Comparison of ENCODE assay signal across 24 mouse cellular contexts in genomic region chr11:50883756-50884155, GRCm38 (mm10). TPM values are rescaled to one million over a fixed set of nuclear protein-coding genes. Genes with fewer than 3 reads are reported as not detected.
DNase-seq lines count a peak whose midpoint lies in the region; ATAC-seq and TF ChIP-seq lines count a peak whose summit lies in the region.
"Had no signal": no experiment of that assay in that cellular context is flagged by ENCODE, and none has a peak within 500 bp of the region (broad histone marks: within the 10 kb centered on the region; RNA-seq: fewer than 3 reads in every experiment).

No protein-coding gene starts in this region.

- no peaks in the 10 kb centered on the region for H3K36me3 ChIP-seq in liver, postnatal 0 days (replicated peaks; ENCODE audit: insufficient read depth, low read length)
- H3K36me3 ChIP-seq in hindbrain, embryonic 16.5 days (ENCODE audit: control insufficient read depth, insufficient read depth, low read length), result peaks cover 30% of the 10 kb centered on the region

- no peak overlapping the region for H3K4me2 ChIP-seq in liver, postnatal 0 days (ENCODE audit: low read depth, low read length)
- no peak overlapping the region for H3K4me2 ChIP-seq in hindbrain, embryonic 16.5 days (ENCODE audit: low read length)
- H3K4me2 ChIP-seq: embryonic facial prominence, embryonic 13.5 days; heart, embryonic 15.5 days; hindbrain, embryonic 13.5 days; liver, embryonic 11.5 days; lung, embryonic 15.5 days; midbrain, embryonic 13.5 days had no signal

- TF ChIP-seq CTCF in liver, postnatal 0 days (IDR thresholded peaks at IDR 0.05; ENCODE audit: low read depth), result 0 out of 2 replicates have a peak, but pooled peaks have one; percentile 17

- no peak overlapping the region for H3K9ac ChIP-seq in liver, postnatal 0 days (replicated peaks)
- H3K9ac ChIP-seq in hindbrain, embryonic 16.5 days (ENCODE audit: low read depth, low read length), result no peak overlapping the region
- H3K9ac ChIP-seq: embryonic facial prominence, embryonic 13.5 days; heart, embryonic 15.5 days; hindbrain, embryonic 13.5 days; lung, embryonic 15.5 days; midbrain, embryonic 13.5 days had no signal

- no peak for TF ChIP-seq EP300 in liver, postnatal 0 days (IDR thresholded peaks at IDR 0.05; ENCODE audit: low read depth)

- peak; percentile 34 for DNase-seq in CD4-positive, CD25-positive, alpha-beta regulatory T cell, adult 2 months (ENCODE audit: low read depth, low spot score)
- no peak for DNase-seq in liver, postnatal 0 days
- DNase-seq in liver, result no peak
- peak; percentile 0 for DNase-seq in T-cell, adult 2 months (ENCODE audit: low spot score)
- DNase-seq in thymus, postnatal 14 days, result peak; percentile 21
- DNase-seq in heart, postnatal 4 days, result no peak
- DNase-seq: adrenal gland, adult 2 months; cerebellum, adult 9-10 months; heart, adult 2 months; kidney, adult 9 months; layer of hippocampus, postnatal 36 days; left cerebral cortex, postnatal 4 days had no signal

- no peak overlapping the region for H3K27ac ChIP-seq in liver, postnatal 0 days (ENCODE audit: low read depth)
- H3K27ac ChIP-seq in hindbrain, embryonic 16.5 days (ENCODE audit: low read depth, low read length), result no peak overlapping the region
- H3K27ac ChIP-seq: embryonic facial prominence, embryonic 13.5 days; heart, adult 2 months; heart, embryonic 15.5 days; hindbrain, embryonic 13.5 days; lung, embryonic 15.5 days; midbrain, embryonic 13.5 days had no signal

- H3K4me3 ChIP-seq in liver, postnatal 0 days (ENCODE audit: low read depth, low read length), result no peak overlapping the region
- H3K4me3 ChIP-seq in hindbrain, embryonic 16.5 days (ENCODE audit: low read length), result no peak overlapping the region
- H3K4me3 ChIP-seq: embryonic facial prominence, embryonic 13.5 days; heart, adult 2 months; heart, embryonic 15.5 days; hindbrain, embryonic 13.5 days; lung, embryonic 15.5 days; midbrain, embryonic 13.5 days; myocyte had no signal

- WGBS in liver, postnatal 0 days (ENCODE audit: insufficient replicate concordance), result 57% methylated on average over 3 of the region's 3 CpGs
- 86% methylated on average over 3 of the region's 3 CpGs for WGBS in hindbrain, embryonic 16.5 days

- no peaks in the 10 kb centered on the region for H3K9me3 ChIP-seq in liver, postnatal 0 days (ENCODE audit: low read length)
- no peaks in the 10 kb centered on the region for H3K9me3 ChIP-seq in hindbrain, embryonic 16.5 days (ENCODE audit: control insufficient read depth, low read length)
- H3K9me3 ChIP-seq: embryonic facial prominence, embryonic 13.5 days; heart, embryonic 15.5 days; lung, embryonic 15.5 days; midbrain, embryonic 13.5 days had no signal

- H3K4me1 ChIP-seq in liver, postnatal 0 days (ENCODE audit: insufficient read depth), result peaks cover 5% of the 10 kb centered on the region
- H3K4me1 ChIP-seq in hindbrain, embryonic 16.5 days (ENCODE audit: control insufficient read depth, insufficient read depth, low read depth, low read length), result peaks cover 8% of the 10 kb centered on the region

- no peaks in the 10 kb centered on the region for H3K27me3 ChIP-seq in liver, postnatal 0 days (ENCODE audit: insufficient read depth, low read length)
- H3K27me3 ChIP-seq in hindbrain, embryonic 16.5 days (replicated peaks; ENCODE audit: control insufficient read depth, insufficient read depth, low read length), result no peaks in the 10 kb centered on the region
- H3K27me3 ChIP-seq: embryonic facial prominence, embryonic 13.5 days; heart, embryonic 15.5 days; hindbrain, embryonic 13.5 days; lung, embryonic 15.5 days; midbrain, embryonic 13.5 days had no signal

- ATAC-seq in CD4-positive, CD25-positive, alpha-beta regulatory T cell, adult 4 months, result no peak
- no peak for ATAC-seq in liver, postnatal 0 days
- ATAC-seq in hindbrain, embryonic 16.5 days, result no peak
- ATAC-seq: midbrain, embryonic 13.5 days had no signal

RNA-seq across cellular contexts. Expression of gene Zfp454, which starts 3.7 kb away (rescaled TPM):
- not detected for polyA plus RNA-seq in CD4-positive, CD25-positive, alpha-beta regulatory T cell, adult 4 months (2017; shearing (Covaris generic))
- polyA plus RNA-seq in liver, postnatal 0 days (2015; fragmentation: Nextera tagmentation; extraction: Ambion mirVana), result 0.12 and 0.17 TPM in 2 replicates
- polyA plus RNA-seq in hindbrain, embryonic 16.5 days (2015; fragmentation: Nextera tagmentation; extraction: Ambion mirVana), result 10.8 and 11.1 TPM in 2 replicates
- total RNA-seq in heart, postnatal 4 days (2021), result 1 to 10 TPM; 1.4 to 1.5 TPM
- total RNA-seq: neutrophil, adult 5-6 weeks had no signal

RNA-seq across cellular contexts. Expression of gene Zfp2, which starts 32.2 kb away (rescaled TPM):
- polyA plus RNA-seq in CD4-positive, CD25-positive, alpha-beta regulatory T cell, adult 4 months (2017; shearing (Covaris generic)), result 1 to 10 TPM in 1 of 2 experiments, under 1 TPM in 1; 0.81 to 1.5 TPM
- 1.3 and 1.5 TPM in 2 replicates for polyA plus RNA-seq in liver, postnatal 0 days (2015; fragmentation: Nextera tagmentation; extraction: Ambion mirVana)
- polyA plus RNA-seq in hindbrain, embryonic 16.5 days (2015; fragmentation: Nextera tagmentation; extraction: Ambion mirVana), result 41.3 and 42.6 TPM in 2 replicates
- total RNA-seq in heart, postnatal 4 days (2021), result 1 to 10 TPM; 2.8 to 3.7 TPM

RNA-seq across cellular contexts. Expression of gene Grm6, which starts 33.3 kb away (rescaled TPM):
- polyA plus RNA-seq in CD4-positive, CD25-positive, alpha-beta regulatory T cell, adult 4 months (2017; shearing (Covaris generic)), result not detected
- 0.12 TPM in 1 of 2 replicates, not detected in the other for polyA plus RNA-seq in liver, postnatal 0 days (2015; fragmentation: Nextera tagmentation; extraction: Ambion mirVana)
- polyA plus RNA-seq in hindbrain, embryonic 16.5 days (2015; fragmentation: Nextera tagmentation; extraction: Ambion mirVana), result 0.04 TPM in 1 of 2 replicates, not detected in the other
- total RNA-seq in heart, postnatal 4 days (2021), result not detected
- total RNA-seq: adrenal gland, adult 2 months; gastrocnemius, adult 8-10 months; layer of hippocampus, postnatal 36 days; left cerebral cortex, postnatal 4 days had no signal
- polyA plus RNA-seq: adrenal gland, adult 2 months; embryonic facial prominence, embryonic 13.5 days; hindbrain, embryonic 13.5 days; myocyte had no signal

RNA-seq across cellular contexts. Expression of gene Zfp879, which starts 42.4 kb away (rescaled TPM):
- not detected for polyA plus RNA-seq in CD4-positive, CD25-positive, alpha-beta regulatory T cell, adult 4 months (2017; shearing (Covaris generic))
- polyA plus RNA-seq in liver, postnatal 0 days (2015; fragmentation: Nextera tagmentation; extraction: Ambion mirVana), result 0.08 and 0.15 TPM in 2 replicates
- polyA plus RNA-seq in hindbrain, embryonic 16.5 days (2015; fragmentation: Nextera tagmentation; extraction: Ambion mirVana), result 1.6 and 2.1 TPM in 2 replicates
- under 1 TPM; 0.38 to 0.62 TPM for total RNA-seq in heart, postnatal 4 days (2021)
- total RNA-seq: neutrophil, adult 5-6 weeks had no signal
- polyA plus RNA-seq: myocyte had no signal

RNA-seq across cellular contexts. Expression of gene Zfp354b, which starts 47.7 kb away (rescaled TPM):
- not detected for polyA plus RNA-seq in CD4-positive, CD25-positive, alpha-beta regulatory T cell, adult 4 months (2017; shearing (Covaris generic))
- polyA plus RNA-seq in liver, postnatal 0 days (2015; fragmentation: Nextera tagmentation; extraction: Ambion mirVana), result 0.33 and 0.36 TPM in 2 replicates
- 4.7 and 4.9 TPM in 2 replicates for polyA plus RNA-seq in hindbrain, embryonic 16.5 days (2015; fragmentation: Nextera tagmentation; extraction: Ambion mirVana)
- under 1 TPM; 0.88 to 0.92 TPM for total RNA-seq in heart, postnatal 4 days (2021)
- polyA plus RNA-seq: large intestine, adult 2 months had no signal

Comparison
In these comparisons a context has a peak if more than half of its experiments do, and no peak if none do; other contexts are left out.
1. DNase-seq: peak in CD4-positive, CD25-positive, alpha-beta regulatory T cell, adult 2 months (single experiment), T-cell, adult 2 months (single experiment) and thymus, postnatal 14 days (single experiment); none in liver, postnatal 0 days (single experiment), liver (single experiment) and heart, postnatal 4 days (single experiment).
2. RNA of gene Zfp454, which starts 3.7 kb away (polyA plus RNA-seq): 10.8 to 11.1 TPM in hindbrain, embryonic 16.5 days; 0.12 to 0.17 TPM in liver, postnatal 0 days and not detected in CD4-positive, CD25-positive, alpha-beta regulatory T cell, adult 4 months; every median in the first group is over 10 times any median in the second.
3. RNA of gene Zfp2, which starts 32.2 kb away (polyA plus RNA-seq): 41.3 to 42.6 TPM in hindbrain, embryonic 16.5 days; 1.3 to 1.5 TPM in liver, postnatal 0 days and 0.81 to 1.5 TPM in CD4-positive, CD25-positive, alpha-beta regulatory T cell, adult 4 months; every median in the first group is over 10 times any median in the second.